Mouse (Mus musculus) right cerebral cortex, postnatal 4 days (tissue): ENCODE data around the gene Iqcf5.
"Not testable (repeated sequence)": the region's sequence is repeated elsewhere in the genome, so short reads cannot be mapped to it uniquely, and the experiment has no call there.

Experiments
- DNase-seq: peaks from one replicate; pipeline ENCODE4 v3.0.0-alpha.2; 2022

Gene Iqcf5

DNA sequence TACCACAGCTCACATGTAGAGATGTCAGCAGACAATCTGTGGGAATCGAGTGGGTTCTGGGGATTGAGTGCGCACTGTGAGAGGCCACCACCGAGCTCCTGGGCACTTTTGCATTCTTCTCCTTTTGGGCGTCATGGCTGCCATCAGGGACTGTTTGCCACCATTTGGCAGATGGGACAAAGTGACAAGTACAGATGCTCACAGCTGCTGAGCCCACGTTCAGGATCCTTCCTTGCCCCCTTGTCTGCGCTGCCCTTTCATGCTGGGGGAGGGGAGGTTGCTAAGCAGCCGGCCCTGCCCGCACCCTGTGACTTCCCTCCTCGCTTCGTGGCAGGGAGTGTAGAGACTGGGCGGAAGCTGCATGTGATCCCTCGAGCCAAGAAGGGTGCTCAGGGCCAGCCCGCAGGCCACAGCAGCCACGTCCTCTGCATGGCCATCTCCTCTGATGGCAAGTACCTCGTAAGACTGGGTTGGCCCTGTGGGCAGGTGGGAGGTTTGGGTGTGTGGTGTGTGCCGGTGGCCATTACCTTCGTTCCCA is 31.7 kb upstream of the Iqcf5 start:
- no peak for DNase-seq

DNA sequence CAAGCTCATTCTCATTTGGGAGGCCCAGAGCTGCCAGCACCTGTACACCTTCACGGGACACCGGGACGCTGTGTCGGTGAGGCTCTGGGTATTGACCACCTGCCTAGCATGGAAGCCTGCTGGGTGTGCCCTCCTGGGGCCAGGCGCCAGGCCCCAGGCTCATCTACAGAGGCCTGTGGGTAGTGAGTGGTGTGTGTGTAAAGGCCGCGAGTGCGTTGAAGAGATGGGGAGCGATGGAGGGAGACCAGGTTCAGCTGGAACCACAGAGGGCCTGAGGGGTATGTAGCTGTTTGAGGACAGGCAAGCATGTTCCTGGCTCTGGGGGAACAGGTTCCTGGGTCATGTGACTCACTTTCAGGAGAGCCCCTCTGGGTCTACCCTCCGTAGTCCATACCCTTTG is 31.2 kb upstream of the Iqcf5 start:
- DNase-seq: no peak

DNA sequence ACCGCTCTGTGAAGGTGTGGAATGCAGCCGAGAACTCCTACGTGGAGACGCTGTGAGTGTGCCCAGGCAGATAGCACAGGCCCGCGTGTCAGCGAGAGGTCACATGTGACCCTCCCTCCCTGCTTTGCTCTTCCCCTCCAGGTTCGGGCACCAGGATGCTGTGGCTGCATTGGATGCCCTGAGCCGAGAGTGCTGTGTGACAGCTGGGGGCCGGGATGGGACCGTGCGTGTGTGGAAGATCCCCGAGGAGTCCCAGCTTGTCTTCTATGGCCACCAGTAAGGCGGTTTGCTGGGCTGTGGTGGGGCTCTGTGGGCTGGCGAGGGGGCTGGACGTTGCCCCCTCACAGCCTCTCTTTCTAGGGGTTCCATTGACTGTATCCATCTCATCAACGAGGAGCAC is 30.8 kb upstream of the Iqcf5 start:
- DNase-seq: no peak

DNA sequence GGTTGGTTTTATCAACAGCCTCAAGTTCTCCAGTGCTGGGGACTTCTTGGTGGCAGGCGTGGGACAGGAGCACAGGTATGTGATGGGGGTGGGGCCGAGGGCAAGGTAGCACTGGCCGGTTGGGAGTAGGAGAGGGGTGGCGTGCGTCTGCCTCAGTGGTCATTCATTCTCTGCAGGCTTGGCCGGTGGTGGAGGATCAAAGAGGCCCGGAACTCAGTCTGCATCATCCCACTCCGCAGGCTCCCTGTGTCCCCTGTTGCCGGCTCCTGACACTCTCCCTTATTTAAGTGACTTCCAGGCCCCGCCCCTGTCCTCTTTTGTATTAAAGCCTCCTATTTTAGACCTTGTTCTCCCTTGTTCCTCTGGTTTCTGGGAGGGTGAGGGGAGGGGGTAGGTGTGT is 29.3 kb upstream of the Iqcf5 start:
- no peak for DNase-seq

DNA sequence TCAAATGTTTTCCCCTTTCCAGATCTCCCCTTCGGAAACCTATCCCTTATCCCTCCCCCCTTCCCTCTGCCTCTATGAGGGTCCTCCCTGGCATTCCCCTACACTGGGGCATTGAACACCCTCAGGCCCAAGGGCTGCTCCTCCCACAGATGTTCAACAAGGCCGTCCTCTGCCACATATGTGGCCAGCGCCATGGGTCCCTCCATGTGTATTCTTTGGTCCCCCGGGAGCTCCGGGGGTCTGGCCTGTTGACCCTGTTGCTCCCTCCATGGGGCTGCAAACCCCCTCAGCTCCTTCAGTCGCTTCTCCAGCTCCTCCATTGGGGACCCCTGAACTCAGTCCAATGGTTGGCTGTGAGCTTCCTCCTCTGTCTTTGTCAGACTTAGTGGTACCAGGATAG is 26.8 kb upstream of the Iqcf5 start:
- DNase-seq: not testable (repeated sequence)

DNA sequence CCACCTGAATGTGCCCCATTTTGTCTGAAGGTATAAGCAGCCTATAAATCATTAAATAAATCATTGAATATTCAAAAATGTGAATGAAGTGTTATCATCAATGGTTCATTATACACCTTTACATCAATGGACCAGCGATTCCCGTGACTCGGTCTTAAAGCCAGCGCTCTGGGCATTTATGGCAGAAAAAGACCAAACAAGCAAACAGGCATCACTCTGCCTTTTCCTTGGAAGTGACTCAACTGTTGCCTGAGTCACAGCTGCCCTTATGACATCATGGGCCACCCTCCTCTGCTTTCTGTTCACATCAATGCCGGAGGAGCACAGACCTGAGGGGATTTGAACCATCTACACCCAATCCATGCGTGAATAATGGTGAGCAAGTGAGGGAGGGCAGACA is 14.7 kb upstream of the Iqcf5 start, which contains the start of gene Iqcf1:
TSS of gene Iqcf1 (plus strand) at position 301 of the 400 bp plus-strand sequence.
- no peak for DNase-seq

DNA sequence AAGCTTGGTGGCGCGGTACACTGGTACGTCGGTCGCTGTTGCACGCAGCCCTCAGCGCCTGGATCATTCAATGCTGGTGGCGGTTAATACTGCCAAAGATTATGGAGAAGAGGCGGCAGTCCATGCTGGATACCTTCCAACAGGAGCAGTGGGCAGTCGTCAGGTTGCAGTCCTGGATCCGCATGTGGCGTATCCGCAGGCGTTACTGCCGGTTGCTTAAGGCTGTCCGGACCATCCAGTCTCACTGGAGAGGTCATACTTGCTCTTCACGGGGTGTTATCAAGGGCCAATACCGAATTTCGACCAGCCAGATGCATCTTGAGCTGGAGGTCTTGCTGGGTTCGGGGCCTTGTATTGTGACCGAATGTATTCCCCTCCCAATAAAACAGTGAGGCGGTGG is 12.5 kb upstream of the Iqcf5 start:
- DNase-seq: no peak

DNA sequence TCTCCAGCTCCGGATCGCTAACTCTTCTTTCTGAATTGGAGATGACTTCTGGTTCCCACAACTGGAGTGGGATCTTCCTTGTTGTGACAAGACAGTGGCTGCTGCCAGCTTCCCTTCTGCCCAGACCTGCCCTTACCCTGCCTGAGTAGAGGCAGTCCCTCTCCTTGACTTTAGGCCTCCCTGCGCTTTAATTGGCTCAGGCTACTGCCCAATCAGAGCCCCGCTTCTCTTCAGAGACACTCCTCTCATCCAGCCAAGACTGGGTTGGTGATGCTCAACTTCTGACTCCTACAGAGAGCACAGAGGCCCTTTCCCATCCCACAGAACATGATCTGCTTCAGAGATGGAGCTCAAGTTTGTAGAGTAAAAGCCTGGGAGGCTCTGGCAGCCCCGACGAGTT is 10.1 kb upstream of the Iqcf5 start:
- DNase-seq: no peak

DNA sequence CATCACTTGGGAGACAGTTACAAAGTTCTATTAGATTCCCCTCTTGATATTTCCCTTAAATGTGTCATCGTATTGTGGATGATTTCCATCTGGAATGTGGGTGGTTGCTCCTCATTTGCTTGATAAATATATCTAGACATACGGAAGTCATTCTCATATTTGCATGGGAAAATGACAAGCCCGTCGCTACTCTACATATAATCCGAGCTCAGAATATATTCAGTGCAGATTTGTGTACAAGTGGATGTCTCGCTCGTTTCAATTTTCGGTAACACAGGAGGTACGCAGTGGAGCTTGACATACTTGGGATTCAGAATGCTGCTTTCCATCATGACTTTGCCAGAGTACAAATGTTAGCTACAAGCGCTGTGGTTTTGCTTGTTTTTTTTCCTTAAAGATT is 5.0 kb upstream of the Iqcf5 start:
- no peak for DNase-seq

DNA sequence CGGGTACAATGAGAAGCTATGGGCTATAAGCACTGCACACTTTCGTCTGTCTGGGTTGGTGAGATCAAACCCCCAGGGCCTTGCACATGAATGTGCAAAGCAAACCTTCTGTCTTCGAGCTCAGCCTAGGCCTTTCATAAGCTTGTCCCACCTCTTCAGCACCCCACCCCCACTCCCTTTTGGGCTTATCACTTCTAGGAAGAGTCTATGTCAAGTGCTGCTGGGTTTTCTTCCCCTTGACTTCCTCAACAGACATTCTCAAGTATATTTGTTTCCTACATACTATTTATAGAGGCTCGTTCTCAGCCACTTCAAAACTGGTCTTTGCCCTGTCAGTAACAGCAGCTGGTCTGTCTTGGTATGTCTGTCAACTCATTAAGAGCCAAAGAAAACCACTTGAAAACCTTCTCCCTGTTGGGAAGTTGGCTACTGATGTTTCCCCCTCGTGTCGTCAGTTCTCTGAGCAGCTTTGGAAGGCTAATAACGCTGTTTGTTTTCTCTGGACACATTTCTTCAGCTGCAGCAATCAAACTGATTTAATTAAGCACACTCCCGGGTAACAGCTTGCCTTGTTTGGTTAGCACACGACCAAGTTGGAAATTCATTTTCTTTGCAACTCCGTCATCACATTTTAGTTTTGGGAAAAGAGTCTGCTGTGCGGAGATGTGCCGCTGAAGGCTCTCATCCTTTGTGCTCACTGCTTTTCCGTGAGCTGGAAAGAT is 1.5 kb upstream of the Iqcf5 start:
- peak; percentile 19 for DNase-seq

DNA sequence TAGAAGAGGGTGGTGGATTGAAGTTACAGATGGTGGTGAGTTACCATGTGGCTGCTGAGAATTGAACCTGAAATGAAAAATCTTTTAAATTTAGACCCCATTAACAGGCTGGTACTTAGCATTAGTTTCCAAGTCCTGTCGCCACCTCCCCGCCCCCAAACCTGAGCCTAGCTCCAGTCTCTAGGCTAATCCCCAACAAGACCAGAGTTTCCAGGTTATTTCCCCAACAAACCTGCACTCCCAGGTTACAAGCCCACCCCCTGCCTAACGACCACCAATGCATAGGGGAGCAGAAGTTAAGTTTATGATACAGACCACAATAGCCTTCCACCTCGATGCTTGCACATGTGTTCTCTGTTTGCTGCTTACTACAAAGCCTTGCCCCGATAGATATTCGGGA is 807 bp upstream of the Iqcf5 start:
- no peak for DNase-seq

DNA sequence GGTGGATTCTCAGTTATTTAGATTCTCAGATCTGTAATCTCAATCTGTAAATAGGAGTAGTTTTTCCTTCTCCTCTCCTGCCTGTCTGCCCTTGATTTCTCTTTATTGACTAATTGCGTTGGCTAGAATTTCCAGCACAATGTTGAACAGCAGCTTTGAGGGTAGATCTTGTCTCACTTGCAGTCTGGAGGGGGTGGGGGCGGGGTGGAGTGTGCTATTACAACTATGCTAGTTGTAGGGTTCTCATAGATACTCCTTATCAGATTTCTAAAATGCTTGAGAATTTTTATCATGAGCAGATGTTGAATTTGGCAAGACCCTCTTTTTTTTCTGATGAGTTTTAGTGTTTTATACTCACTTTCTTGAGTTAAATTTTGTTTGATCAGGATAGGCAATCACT is 5.1 kb downstream of the Iqcf5 start:
- no peak for DNase-seq

DNA sequence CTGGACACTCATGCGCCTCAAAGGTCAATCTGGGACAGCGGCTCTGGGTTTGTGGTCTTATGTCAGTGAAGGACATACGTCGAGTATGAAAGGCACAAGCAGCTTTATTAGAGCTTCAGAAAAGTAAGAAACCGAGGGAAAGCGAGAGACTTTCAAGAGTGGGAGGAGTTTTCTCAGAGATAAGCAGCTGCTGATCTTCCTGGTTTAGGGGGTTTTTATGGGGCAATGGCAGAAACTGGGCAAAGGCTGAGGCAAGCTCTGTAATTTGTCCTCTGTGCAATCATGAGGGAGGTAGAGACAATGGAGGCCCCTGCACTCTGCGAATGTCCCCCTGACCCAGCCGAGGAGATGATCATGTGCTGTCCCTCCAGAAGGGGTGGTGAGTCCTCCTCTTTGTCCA is 5.5 kb downstream of the Iqcf5 start:
- DNase-seq: no peak

DNA sequence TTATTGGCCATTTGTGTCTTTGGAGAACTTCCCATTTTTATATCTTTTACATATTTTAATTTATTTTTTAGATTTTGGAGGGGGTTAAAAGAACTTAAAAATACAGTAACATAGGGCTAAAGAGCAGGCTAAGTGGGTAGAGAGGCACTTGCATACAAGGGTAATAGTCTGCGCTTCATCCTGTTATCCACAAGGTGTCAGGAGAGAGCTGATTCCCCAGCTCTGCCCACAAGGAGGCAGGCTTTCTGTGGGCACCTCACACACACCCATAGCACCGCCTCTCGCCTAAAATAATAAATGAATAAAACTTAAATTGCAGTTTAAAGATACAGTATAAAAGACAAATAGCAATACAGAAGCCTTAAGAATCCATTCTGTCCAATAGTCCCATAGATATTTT is 17.5 kb downstream of the Iqcf5 start:
- DNase-seq: no peak

DNA sequence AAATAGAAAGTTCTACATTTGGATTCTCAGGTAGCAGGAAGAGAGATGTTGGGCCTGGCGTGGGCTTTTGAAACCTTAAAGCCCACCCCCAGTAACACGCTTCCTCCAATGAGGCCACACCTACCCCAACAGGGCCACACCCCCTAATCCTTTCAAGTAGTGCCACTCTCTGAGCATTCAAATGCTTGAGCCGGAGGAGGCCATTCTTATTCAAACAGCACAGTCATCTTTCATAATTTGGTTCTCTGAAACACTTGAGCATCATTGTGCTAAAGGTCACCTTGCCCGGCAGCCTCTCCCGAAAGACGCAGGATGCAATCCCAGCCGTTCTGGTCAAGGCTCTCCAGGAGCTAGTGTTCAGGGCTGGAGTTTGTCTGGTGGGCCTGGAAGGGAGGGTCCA is 19.9 kb downstream of the Iqcf5 start:
- DNase-seq: no peak

DNA sequence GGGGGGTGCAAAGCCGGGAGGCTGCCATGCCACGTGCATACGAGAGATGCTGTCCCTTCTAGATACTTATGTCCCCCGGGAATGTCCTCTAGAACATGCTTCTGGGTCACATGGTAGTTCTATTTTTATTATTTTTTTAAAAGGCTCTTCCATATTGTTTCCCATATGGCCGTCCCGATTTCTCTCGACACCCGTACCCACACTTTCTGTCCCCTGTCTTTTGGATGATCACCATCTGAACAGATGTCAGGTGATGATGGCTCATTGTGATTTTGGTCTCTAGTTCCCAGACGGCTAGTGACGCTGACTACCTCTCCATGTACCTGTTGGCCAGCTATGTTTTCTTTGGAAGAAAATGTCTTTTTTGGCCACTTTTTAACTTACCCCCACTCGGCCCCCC is 20.6 kb downstream of the Iqcf5 start:
- no peak for DNase-seq

DNA sequence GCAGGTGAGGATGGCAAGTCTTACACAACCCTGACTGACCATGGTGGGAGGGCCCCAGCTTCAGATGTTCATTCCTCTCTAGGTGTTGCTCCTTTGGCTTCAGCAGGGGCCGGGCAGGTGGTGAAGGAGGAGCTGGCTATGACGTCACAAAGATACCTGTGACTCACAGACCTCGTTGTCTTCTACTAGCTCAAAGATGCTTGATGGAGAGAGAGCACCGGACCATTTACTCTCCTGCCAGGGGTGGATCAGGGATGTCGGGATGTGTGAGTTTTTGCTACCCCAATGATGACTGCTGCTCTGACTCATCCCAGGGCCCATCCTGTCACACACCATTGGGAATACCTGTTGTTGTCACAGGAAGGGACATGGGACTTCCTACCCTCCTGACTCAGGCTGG is 47.2 kb downstream of the Iqcf5 start, which contains the start of gene Iqcf3:
TSS of gene Iqcf3 (minus strand) at position 101 of the 400 bp plus-strand sequence.
- no peak for DNase-seq

DNA sequence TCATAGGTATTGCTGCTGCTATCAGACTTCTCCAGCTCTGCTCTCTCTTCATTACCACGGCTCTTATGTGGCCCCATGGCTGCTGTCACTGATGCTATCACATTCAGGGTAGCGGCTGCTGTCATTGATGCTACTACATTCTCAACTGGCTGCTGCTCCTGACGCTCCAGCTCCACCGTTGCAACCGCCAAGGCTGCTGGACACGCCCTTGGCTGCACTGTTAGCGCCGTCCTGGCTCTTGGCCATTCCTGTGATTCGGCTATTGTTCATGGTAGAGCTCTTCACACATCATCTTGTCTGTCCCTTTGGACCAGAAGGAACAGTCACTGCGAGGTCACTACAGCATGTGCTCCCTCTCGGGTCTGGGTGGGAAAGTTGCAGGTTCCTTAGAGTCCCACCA is 47.9 kb downstream of the Iqcf5 start:
- no peak for DNase-seq

DNA sequence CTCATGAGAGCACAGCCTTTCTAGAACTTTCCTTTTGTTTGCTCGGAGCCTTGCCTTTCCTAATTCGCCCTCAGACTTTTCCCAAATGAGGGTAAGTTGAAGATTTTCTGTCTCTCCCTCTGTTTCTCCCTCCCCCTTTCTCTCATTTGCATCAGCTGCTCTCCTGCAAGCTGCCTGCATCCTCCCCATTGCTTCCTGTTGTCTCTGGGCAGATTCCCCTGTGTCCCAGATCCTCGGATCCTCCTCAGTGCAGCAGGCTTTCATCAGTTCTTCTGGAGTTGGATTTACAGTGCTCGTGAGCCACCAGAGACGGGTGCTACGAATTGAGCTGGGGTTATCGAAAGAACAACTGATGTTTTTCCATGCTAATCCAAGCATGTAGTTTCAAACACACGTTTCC is 49.7 kb downstream of the Iqcf5 start:
- DNase-seq: no peak
